Mouse (Mus musculus): ENCODE measurements at regions not wholly inside any gene's neighbourhood (a gene's known extent, or its start where the extent isn't known, plus 50 kb on each side); places are given as distances from the start of the nearest gene placed in this dataset.

- Histone ChIP-seq H3K4me1 (ENCODE audit: control insufficient read depth, insufficient read depth, low read length) (no peaks in the 10 kb centered on the region), H3K9ac (ENCODE audit: low read length) (no peak overlapping the region), H3K9me3 (ENCODE audit: control insufficient read depth, low read length) (no peaks in the 10 kb centered on the region), H3K27ac (ENCODE audit: low read depth, low read length) (no peak overlapping the region), H3K4me2 (ENCODE audit: low read depth) (no peak overlapping the region), H3K4me3 (ENCODE audit: low read depth, low read length) (no peak overlapping the region), H3K27me3 (ENCODE audit: control insufficient read depth, insufficient read depth, low read length) (no peaks in the 10 kb centered on the region), H3K36me3 (ENCODE audit: control insufficient read depth, insufficient read depth, low read length) (no peaks in the 10 kb centered on the region)
- DNase-seq (ENCODE audit: low spot score), result no peak
- WGBS, result 96% methylated on average over 2 of the region's 2 CpGs
- no peak for ATAC-seq (ENCODE audit: insufficient read depth, low FRiP score, low TSS enrichment)
Observed at GRCm38 (mm10) chr12:44145321-44145720, 64.8 kb downstream of the Dnajb9 start.

GRCm38 (mm10) chr12:44139026-44139425, 71.1 kb downstream of the Dnajb9 start:
- no peak for DNase-seq (ENCODE audit: low spot score)
- Histone ChIP-seq H3K27ac (ENCODE audit: low read depth, low read length) (no peak overlapping the region), H3K36me3 (ENCODE audit: control insufficient read depth, insufficient read depth, low read length) (no peaks in the 10 kb centered on the region), H3K9me3 (ENCODE audit: control insufficient read depth, low read length) (no peaks in the 10 kb centered on the region), H3K27me3 (ENCODE audit: control insufficient read depth, insufficient read depth, low read length) (no peaks in the 10 kb centered on the region), H3K4me2 (ENCODE audit: low read depth) (no peak overlapping the region), H3K4me3 (ENCODE audit: low read depth, low read length) (no peak overlapping the region), H3K4me1 (ENCODE audit: control insufficient read depth, insufficient read depth, low read length) (no peaks in the 10 kb centered on the region), H3K9ac (ENCODE audit: low read length) (no peak overlapping the region)
- no peak for ATAC-seq (ENCODE audit: insufficient read depth, low FRiP score, low TSS enrichment)
- 91% methylated on average over 1 of the region's 1 CpGs for WGBS

- no peaks in the 10 kb centered on the region for H3K27me3 ChIP-seq (ENCODE audit: control insufficient read depth, insufficient read depth, low read length)
- no peak overlapping the region for H3K27ac ChIP-seq (ENCODE audit: low read depth, low read length)
- ATAC-seq (ENCODE audit: insufficient read depth, low FRiP score, low TSS enrichment) (no peak), DNase-seq (ENCODE audit: low spot score) (no peak)
- no peak overlapping the region for H3K4me3 ChIP-seq (ENCODE audit: low read depth, low read length)
- H3K36me3 ChIP-seq (ENCODE audit: control insufficient read depth, insufficient read depth, low read length), result no peaks in the 10 kb centered on the region
- WGBS, result 91% methylated on average over 8 of the region's 8 CpGs
- H3K9ac ChIP-seq (ENCODE audit: low read length), result no peak overlapping the region
- no peaks in the 10 kb centered on the region for H3K9me3 ChIP-seq (ENCODE audit: control insufficient read depth, low read length)
- no peaks in the 10 kb centered on the region for H3K4me1 ChIP-seq (ENCODE audit: control insufficient read depth, insufficient read depth, low read length)
- no peak overlapping the region for H3K4me2 ChIP-seq (ENCODE audit: low read depth)
Observed at GRCm38 (mm10) chr12:44128874-44129273, 81.3 kb downstream of the Dnajb9 start.

- no peak overlapping the region for H3K4me2 ChIP-seq (ENCODE audit: low read depth)
- DNase-seq (ENCODE audit: low spot score) (no peak), ATAC-seq (ENCODE audit: insufficient read depth, low FRiP score, low TSS enrichment) (no peak)
- 55% methylated on average over 2 of the region's 2 CpGs for WGBS
- no peaks in the 10 kb centered on the region for H3K9me3 ChIP-seq (ENCODE audit: control insufficient read depth, low read length)
- H3K36me3 ChIP-seq (ENCODE audit: control insufficient read depth, insufficient read depth, low read length), result no peaks in the 10 kb centered on the region
- H3K27ac ChIP-seq (ENCODE audit: low read depth, low read length), result no peak overlapping the region
- no peaks in the 10 kb centered on the region for H3K4me1 ChIP-seq (ENCODE audit: control insufficient read depth, insufficient read depth, low read length)
- no peak overlapping the region for H3K9ac ChIP-seq (ENCODE audit: low read length)
- no peak overlapping the region for H3K4me3 ChIP-seq (ENCODE audit: low read depth, low read length)
- no peaks in the 10 kb centered on the region for H3K27me3 ChIP-seq (ENCODE audit: control insufficient read depth, insufficient read depth, low read length)
Observed at GRCm38 (mm10) chr12:44105085-44105484, 105.0 kb downstream of the Dnajb9 start.

- Histone ChIP-seq H3K36me3 (ENCODE audit: control insufficient read depth, insufficient read depth, low read length) (no peaks in the 10 kb centered on the region), H3K4me3 (ENCODE audit: low read depth, low read length) (no peak overlapping the region), H3K4me2 (ENCODE audit: low read depth) (no peak overlapping the region), H3K9me3 (ENCODE audit: control insufficient read depth, low read length) (no peaks in the 10 kb centered on the region), H3K4me1 (ENCODE audit: control insufficient read depth, insufficient read depth, low read length) (no peaks in the 10 kb centered on the region), H3K27me3 (ENCODE audit: control insufficient read depth, insufficient read depth, low read length) (no peaks in the 10 kb centered on the region), H3K27ac (ENCODE audit: low read depth, low read length) (no peak overlapping the region), H3K9ac (ENCODE audit: low read length) (no peak overlapping the region)
- 100% methylated on average over 1 of the region's 1 CpGs for WGBS
- DNase-seq (ENCODE audit: low spot score) (no peak), ATAC-seq (ENCODE audit: insufficient read depth, low FRiP score, low TSS enrichment) (no peak)
Observed at GRCm38 (mm10) chr12:44099188-44099587, 110.9 kb downstream of the Dnajb9 start.

- H3K27ac ChIP-seq (ENCODE audit: low read depth, low read length), result no peak overlapping the region
- no peaks in the 10 kb centered on the region for H3K27me3 ChIP-seq (ENCODE audit: control insufficient read depth, insufficient read depth, low read length)
- H3K36me3 ChIP-seq (ENCODE audit: control insufficient read depth, insufficient read depth, low read length), result no peaks in the 10 kb centered on the region
- 89% methylated on average over 5 of the region's 5 CpGs for WGBS
- no peak for ATAC-seq (ENCODE audit: insufficient read depth, low FRiP score, low TSS enrichment)
- no peak for DNase-seq (ENCODE audit: low spot score)
- H3K4me1 ChIP-seq (ENCODE audit: control insufficient read depth, insufficient read depth, low read length), result no peaks in the 10 kb centered on the region
- no peak overlapping the region for H3K9ac ChIP-seq (ENCODE audit: low read length)
- H3K4me2 ChIP-seq (ENCODE audit: low read depth), result no peak overlapping the region
- H3K4me3 ChIP-seq (ENCODE audit: low read depth, low read length), result no peak overlapping the region
- no peaks in the 10 kb centered on the region for H3K9me3 ChIP-seq (ENCODE audit: control insufficient read depth, low read length)
Observed at GRCm38 (mm10) chr12:44071766-44072165, 138.4 kb downstream of the Dnajb9 start.

- no peak overlapping the region for H3K4me3 ChIP-seq (ENCODE audit: low read depth, low read length)
- ATAC-seq (ENCODE audit: insufficient read depth, low FRiP score, low TSS enrichment), result no peak
- WGBS, result 91% methylated on average over 2 of the region's 2 CpGs
Observed at GRCm38 (mm10) chr12:44056493-44057163, 153.5 kb downstream of the Dnajb9 start.

GRCm38 (mm10) chr12:44045806-44046205, 164.3 kb downstream of the Dnajb9 start:
- Histone ChIP-seq H3K9me3 (ENCODE audit: control insufficient read depth, low read length) (no peaks in the 10 kb centered on the region), H3K4me2 (ENCODE audit: low read depth) (no peak overlapping the region), H3K9ac (ENCODE audit: low read length) (no peak overlapping the region), H3K36me3 (ENCODE audit: control insufficient read depth, insufficient read depth, low read length) (no peaks in the 10 kb centered on the region), H3K4me1 (ENCODE audit: control insufficient read depth, insufficient read depth, low read length) (no peaks in the 10 kb centered on the region), H3K27ac (ENCODE audit: low read depth, low read length) (no peak overlapping the region), H3K27me3 (ENCODE audit: control insufficient read depth, insufficient read depth, low read length) (no peaks in the 10 kb centered on the region), H3K4me3 (ENCODE audit: low read depth, low read length) (no peak overlapping the region)
- 68% methylated on average over 2 of the region's 2 CpGs for WGBS
- DNase-seq (ENCODE audit: low spot score), result no peak
- ATAC-seq (ENCODE audit: insufficient read depth, low FRiP score, low TSS enrichment), result no peak

More at GRCm38 (mm10) chr12:44056493-44057163, 153.5 kb downstream of the Dnajb9 start:
- no peak for DNase-seq (ENCODE audit: low spot score)
- Histone ChIP-seq H3K36me3 (ENCODE audit: control insufficient read depth, insufficient read depth, low read length) (no peaks in the 10 kb centered on the region), H3K9me3 (ENCODE audit: control insufficient read depth, low read length) (no peaks in the 10 kb centered on the region), H3K9ac (ENCODE audit: low read length) (no peak overlapping the region), H3K4me2 (ENCODE audit: low read depth) (no peak overlapping the region), H3K27me3 (ENCODE audit: control insufficient read depth, insufficient read depth, low read length) (no peaks in the 10 kb centered on the region), H3K4me1 (ENCODE audit: control insufficient read depth, insufficient read depth, low read length) (no peaks in the 10 kb centered on the region), H3K27ac (ENCODE audit: low read depth, low read length) (no peak overlapping the region)

GRCm38 (mm10) chr12:44044388-44045105, 165.6 kb downstream of the Dnajb9 start:
- ATAC-seq (ENCODE audit: insufficient read depth, low FRiP score, low TSS enrichment) (no peak), DNase-seq (ENCODE audit: low spot score) (no peak)
- WGBS, result 85% methylated on average over 14 of the region's 14 CpGs

More at GRCm38 (mm10) chr12:44044388-44045105, 165.6 kb downstream of the Dnajb9 start:
- Histone ChIP-seq H3K4me1 (ENCODE audit: control insufficient read depth, insufficient read depth, low read length) (no peaks in the 10 kb centered on the region), H3K36me3 (ENCODE audit: control insufficient read depth, insufficient read depth, low read length) (no peaks in the 10 kb centered on the region), H3K9ac (ENCODE audit: low read length) (no peak overlapping the region), H3K27ac (ENCODE audit: low read depth, low read length) (no peak overlapping the region), H3K9me3 (ENCODE audit: control insufficient read depth, low read length) (no peaks in the 10 kb centered on the region), H3K4me2 (ENCODE audit: low read depth) (no peak overlapping the region), H3K4me3 (ENCODE audit: low read depth, low read length) (no peak overlapping the region), H3K27me3 (ENCODE audit: control insufficient read depth, insufficient read depth, low read length) (no peaks in the 10 kb centered on the region)
